Mouse (Mus musculus) CH12F3 (cell line): ENCODE measurements around the gene Srsf5.
"Not testable (repeated sequence)": the region's sequence is repeated elsewhere in the genome, so short reads cannot be mapped to it uniquely, and the experiment has no call there.

Source experiments
- in situ Hi-C: fragments of 300-500 bp; cut with MboI; formaldehyde crosslinking; loops from 2 replicates; pipeline ENCODE4 v1.14.3; 2020; ENCODE audit warnings: low sequenced_read_pairs

Srsf5 gene

GRCm38 (mm10) chr12:80945334-80945995 is at the start of gene Srsf5:
TSS of gene Srsf5 (plus strand) at chr12:80945504.
- in situ Hi-C loops, result no loop called here

GRCm38 (mm10) chr12:80909631-80910030 is 35.7 kb upstream of the Srsf5 start:
- in situ Hi-C loops, result no loop called here

- in situ Hi-C loops, result no loop called here
Measured at GRCm38 (mm10) chr12:80917764-80918163, 27.5 kb upstream of the Srsf5 start.

- in situ Hi-C loops, result no loop called here
Measured at GRCm38 (mm10) chr12:80921301-80921700, 24.0 kb upstream of the Srsf5 start.

- in situ Hi-C loops, result no loop called here
Measured at GRCm38 (mm10) chr12:80922869-80923268, 22.4 kb upstream of the Srsf5 start.

GRCm38 (mm10) chr12:80923602-80924001 is 21.7 kb upstream of the Srsf5 start:
- in situ Hi-C loops, result no loop called here

- in situ Hi-C loops, result no loop called here
Measured at GRCm38 (mm10) chr12:80924205-80924604, 21.1 kb upstream of the Srsf5 start.

GRCm38 (mm10) chr12:80925919-80926318 is 19.4 kb upstream of the Srsf5 start:
- in situ Hi-C loops, result no loop called here

- in situ Hi-C loops, result no loop called here
Measured at GRCm38 (mm10) chr12:80926550-80926949, 18.8 kb upstream of the Srsf5 start.

- in situ Hi-C loops, result no loop called here
Measured at GRCm38 (mm10) chr12:80927518-80927917, 17.8 kb upstream of the Srsf5 start.

GRCm38 (mm10) chr12:80928881-80929280 is 16.4 kb upstream of the Srsf5 start:
- in situ Hi-C loops, result no loop called here

- in situ Hi-C loops, result no loop called here
Measured at GRCm38 (mm10) chr12:80930141-80930540, 15.2 kb upstream of the Srsf5 start.

- in situ Hi-C loops, result no loop called here
Measured at GRCm38 (mm10) chr12:80931402-80932140, 13.7 kb upstream of the Srsf5 start.

- in situ Hi-C loops, result no loop called here
Measured at GRCm38 (mm10) chr12:80932865-80933264, 12.4 kb upstream of the Srsf5 start.

GRCm38 (mm10) chr12:80936751-80937150 is 8.6 kb upstream of the Srsf5 start:
- in situ Hi-C loops, result no loop called here

GRCm38 (mm10) chr12:80937331-80938029 is 7.8 kb upstream of the Srsf5 start:
- in situ Hi-C loops, result no loop called here

GRCm38 (mm10) chr12:80938642-80939041 is 6.7 kb upstream of the Srsf5 start:
- in situ Hi-C loops, result no loop called here

- in situ Hi-C loops, result no loop called here
Measured at GRCm38 (mm10) chr12:80939165-80939564, 6.1 kb upstream of the Srsf5 start.

GRCm38 (mm10) chr12:80941886-80942285 is 3.4 kb upstream of the Srsf5 start:
- in situ Hi-C loops, result no loop called here

GRCm38 (mm10) chr12:80943395-80943794 is 1.9 kb upstream of the Srsf5 start:
- in situ Hi-C loops, result no loop called here

GRCm38 (mm10) chr12:80944204-80944603 is 1.1 kb upstream of the Srsf5 start:
- in situ Hi-C loops, result no loop called here

GRCm38 (mm10) chr12:80944963-80945333 is 356 bp upstream of the Srsf5 start:
- in situ Hi-C loops, result not testable (repeated sequence)
